ENCODE assay signal across 8 mouse cellular contexts in genomic region chr10:128743235-128743634, GRCm38 (mm10). TPM values are rescaled to one million over a fixed set of nuclear protein-coding genes. Genes with fewer than 3 reads are reported as not detected.
DNase-seq lines count a peak whose midpoint lies in the region; ATAC-seq and TF ChIP-seq lines count a peak whose summit lies in the region.

No protein-coding gene starts in this region.

- H3K36me3 ChIP-seq in kidney, adult 2 months (ENCODE audit: control insufficient read depth, insufficient read depth, low read length): no peaks in the 10 kb centered on the region
- no peaks in the 10 kb centered on the region for H3K36me3 ChIP-seq in embryonic facial prominence, embryonic 12.5 days
- H3K36me3 ChIP-seq in intestine, embryonic 14.5 days (ENCODE audit: control insufficient read depth, insufficient read depth, low read length): no peaks in the 10 kb centered on the region
- H3K36me3 ChIP-seq in midbrain, embryonic 10.5 days: no peaks in the 10 kb centered on the region

- TF ChIP-seq POLR2A in kidney, adult 2 months (IDR thresholded peaks at IDR 0.05; ENCODE audit: low read depth, low read length): no peak

- peak; percentile 7 for DNase-seq in kidney, adult 2 months
- no peak for DNase-seq in kidney, postnatal 4 days
- no peak for DNase-seq in intestine, embryonic 14.5 days (ENCODE audit: low spot score)
- no peak for DNase-seq in midbrain, embryonic 10.5 days (ENCODE audit: low spot score)
- DNase-seq in thymus, postnatal 36 days: no peak
- DNase-seq in adrenal gland, postnatal 10 days: no peak

- 3% methylated on average over 7 of the region's 7 CpGs for WGBS in kidney, adult 2 months
- 12% methylated on average over 7 of the region's 7 CpGs for WGBS in embryonic facial prominence, embryonic 12.5 days
- 6% methylated on average over 7 of the region's 7 CpGs for WGBS in intestine, embryonic 14.5 days
- 10% methylated on average over 7 of the region's 7 CpGs for WGBS in midbrain, embryonic 10.5 days

- H3K27ac ChIP-seq in kidney, adult 2 months (ENCODE audit: insufficient read depth, low read depth, low read length): peak overlapping the region; percentile 62
- H3K27ac ChIP-seq in embryonic facial prominence, embryonic 12.5 days: no peak overlapping the region
- H3K27ac ChIP-seq in intestine, embryonic 14.5 days (ENCODE audit: low read depth): no peak overlapping the region
- no peak overlapping the region for H3K27ac ChIP-seq in midbrain, embryonic 10.5 days (replicated peaks)

- peak overlapping the region; percentile 68 for H3K9ac ChIP-seq in embryonic facial prominence, embryonic 12.5 days
- H3K9ac ChIP-seq in intestine, embryonic 14.5 days (ENCODE audit: low read length): peak overlapping the region; percentile 63

- peak overlapping the region; percentile 89 for H3K4me2 ChIP-seq in embryonic facial prominence, embryonic 12.5 days (replicated peaks)
- H3K4me2 ChIP-seq in intestine, embryonic 14.5 days (ENCODE audit: low read length): peak overlapping the region; percentile 96

- no peaks in the 10 kb centered on the region for H3K27me3 ChIP-seq in kidney, adult 2 months (replicated peaks; ENCODE audit: control insufficient read depth, insufficient read depth, low read length)
- H3K27me3 ChIP-seq in embryonic facial prominence, embryonic 12.5 days: peaks cover 4% of the 10 kb centered on the region
- H3K27me3 ChIP-seq in intestine, embryonic 14.5 days (replicated peaks; ENCODE audit: control insufficient read depth, insufficient read depth, low read length): peaks cover 10% of the 10 kb centered on the region
- peaks cover 57% of the 10 kb centered on the region for H3K27me3 ChIP-seq in midbrain, embryonic 10.5 days (ENCODE audit: low read depth, poor library complexity, severe bottlenecking)

- H3K4me3 ChIP-seq in kidney, adult 2 months (ENCODE audit: insufficient read depth, low read depth, low read length): peak overlapping the region; percentile 77
- H3K4me3 ChIP-seq in embryonic facial prominence, embryonic 12.5 days: peak overlapping the region; percentile 62
- peak overlapping the region; percentile 62 for H3K4me3 ChIP-seq in intestine, embryonic 14.5 days (ENCODE audit: low read depth, low read length)
- H3K4me3 ChIP-seq in midbrain, embryonic 10.5 days: peak overlapping the region; percentile 72

- no peaks in the 10 kb centered on the region for H3K9me3 ChIP-seq in embryonic facial prominence, embryonic 12.5 days
- H3K9me3 ChIP-seq in intestine, embryonic 14.5 days (ENCODE audit: control insufficient read depth, low read length): no peaks in the 10 kb centered on the region
- no peaks in the 10 kb centered on the region for H3K9me3 ChIP-seq in midbrain, embryonic 10.5 days (replicated peaks)

- no peak for TF ChIP-seq CTCF in kidney, adult 2 months (conservative IDR thresholded peaks at IDR 0.05; ENCODE audit: insufficient read depth, insufficient read length, low read depth, low read length)

- H3K4me1 ChIP-seq in kidney, adult 2 months (ENCODE audit: control insufficient read depth, insufficient read depth, low read length): peaks cover 9% of the 10 kb centered on the region; the same call in 1 of the 2 replicates
- peaks cover 19% of the 10 kb centered on the region for H3K4me1 ChIP-seq in embryonic facial prominence, embryonic 12.5 days
- H3K4me1 ChIP-seq in intestine, embryonic 14.5 days (replicated peaks; ENCODE audit: control insufficient read depth, insufficient read depth, low read length): no peaks in the 10 kb centered on the region; the same call in none of the 2 replicates
- peaks cover 34% of the 10 kb centered on the region for H3K4me1 ChIP-seq in midbrain, embryonic 10.5 days

- ATAC-seq in embryonic facial prominence, embryonic 12.5 days (ENCODE audit: insufficient number of reproducible peaks, insufficient read depth, low FRiP score, low TSS enrichment): no peak
- ATAC-seq in intestine, embryonic 14.5 days (replicated peaks; ENCODE audit: low FRiP score, low TSS enrichment, low read depth): no peak
- ATAC-seq in erythroid progenitor cell, adult 5-6 weeks (replicated peaks; ENCODE audit: low FRiP score, poor library complexity, severe bottlenecking): no peak

RNA-seq across cellular contexts. Expression of gene Dgka, which starts 1.4 kb away (rescaled TPM):
- 17.4 and 24.5 TPM in 2 replicates for polyA plus RNA-seq in kidney, adult 2 months (2012; rRNA removed)
- polyA plus RNA-seq in embryonic facial prominence, embryonic 12.5 days (2016; fragmentation: Nextera tagmentation; extraction: Ambion mirVana): 9.3 and 10.4 TPM in 2 replicates
- polyA plus RNA-seq in intestine, embryonic 14.5 days (2014; fragmentation: Nextera tagmentation; extraction: Ambion mirVana): 5.9 and 7.7 TPM in 2 replicates
- polyA plus RNA-seq in midbrain, embryonic 10.5 days (2016; fragmentation: Nextera tagmentation; extraction: Ambion mirVana): 3.7 and 4.7 TPM in 2 replicates
- total RNA-seq in erythroid progenitor cell, adult 5-6 weeks (2015; ENCODE audit: low replicate concordance): 9.6 and 16.2 TPM in 2 replicates
- 2.5 and 9.6 TPM in 2 replicates for total RNA-seq in erythroid progenitor cell, adult 5-6 weeks (2017; ENCODE audit: low replicate concordance)
- 10 to 100 TPM; 16.2 to 17.2 TPM for total RNA-seq in adrenal gland, postnatal 10 days (2021)

RNA-seq across cellular contexts. Expression of gene Pym1, which starts 4.5 kb away (rescaled TPM):
- polyA plus RNA-seq in kidney, adult 2 months (2012; rRNA removed): 17.6 and 20.0 TPM in 2 replicates
- polyA plus RNA-seq in embryonic facial prominence, embryonic 12.5 days (2016; fragmentation: Nextera tagmentation; extraction: Ambion mirVana): 48.9 and 53.1 TPM in 2 replicates
- 34.2 and 38.5 TPM in 2 replicates for polyA plus RNA-seq in intestine, embryonic 14.5 days (2014; fragmentation: Nextera tagmentation; extraction: Ambion mirVana)
- polyA plus RNA-seq in midbrain, embryonic 10.5 days (2016; fragmentation: Nextera tagmentation; extraction: Ambion mirVana): 56.6 and 59.1 TPM in 2 replicates
- total RNA-seq in erythroid progenitor cell, adult 5-6 weeks (2015; ENCODE audit: low replicate concordance): 13.8 and 19.5 TPM in 2 replicates
- 15.5 and 19.7 TPM in 2 replicates for total RNA-seq in erythroid progenitor cell, adult 5-6 weeks (2017; ENCODE audit: low replicate concordance)
- 10 to 100 TPM; 24.3 to 26.3 TPM for total RNA-seq in adrenal gland, postnatal 10 days (2021)

RNA-seq across cellular contexts. Expression of gene Cdk2, which starts 38.4 kb away (rescaled TPM):
- polyA plus RNA-seq in kidney, adult 2 months (2012; rRNA removed): 12.4 and 12.7 TPM in 2 replicates
- 134 and 143 TPM in 2 replicates for polyA plus RNA-seq in embryonic facial prominence, embryonic 12.5 days (2016; fragmentation: Nextera tagmentation; extraction: Ambion mirVana)
- polyA plus RNA-seq in intestine, embryonic 14.5 days (2014; fragmentation: Nextera tagmentation; extraction: Ambion mirVana): 89.0 and 93.2 TPM in 2 replicates
- 107 and 110 TPM in 2 replicates for polyA plus RNA-seq in midbrain, embryonic 10.5 days (2016; fragmentation: Nextera tagmentation; extraction: Ambion mirVana)
- 111 and 124 TPM in 2 replicates for total RNA-seq in erythroid progenitor cell, adult 5-6 weeks (2015; ENCODE audit: low replicate concordance)
- total RNA-seq in erythroid progenitor cell, adult 5-6 weeks (2017; ENCODE audit: low replicate concordance): 62.0 and 73.5 TPM in 2 replicates
- 10 to 100 TPM; 33.2 to 38.6 TPM for total RNA-seq in adrenal gland, postnatal 10 days (2021)

RNA-seq across cellular contexts. Expression of gene Pmel, which starts 39.2 kb away (rescaled TPM):
- 0.61 and 1.0 TPM in 2 replicates for polyA plus RNA-seq in kidney, adult 2 months (2012; rRNA removed)
- 26.3 and 48.0 TPM in 2 replicates for polyA plus RNA-seq in embryonic facial prominence, embryonic 12.5 days (2016; fragmentation: Nextera tagmentation; extraction: Ambion mirVana)
- polyA plus RNA-seq in intestine, embryonic 14.5 days (2014; fragmentation: Nextera tagmentation; extraction: Ambion mirVana): 1.2 TPM in 2 replicates
- 3.9 and 6.7 TPM in 2 replicates for polyA plus RNA-seq in midbrain, embryonic 10.5 days (2016; fragmentation: Nextera tagmentation; extraction: Ambion mirVana)
- total RNA-seq in erythroid progenitor cell, adult 5-6 weeks (2015; ENCODE audit: low replicate concordance): not detected in 2 replicates
- 0.39 TPM in 1 of 2 replicates, not detected in the other for total RNA-seq in erythroid progenitor cell, adult 5-6 weeks (2017; ENCODE audit: low replicate concordance)
- 1 to 10 TPM; 2.1 to 2.7 TPM for total RNA-seq in adrenal gland, postnatal 10 days (2021)

RNA-seq across cellular contexts. Expression of gene Rab5b, which starts 47.2 kb away (rescaled TPM):
- 101 and 111 TPM in 2 replicates for polyA plus RNA-seq in kidney, adult 2 months (2012; rRNA removed)
- 80.0 and 85.6 TPM in 2 replicates for polyA plus RNA-seq in embryonic facial prominence, embryonic 12.5 days (2016; fragmentation: Nextera tagmentation; extraction: Ambion mirVana)
- 59.4 and 64.4 TPM in 2 replicates for polyA plus RNA-seq in intestine, embryonic 14.5 days (2014; fragmentation: Nextera tagmentation; extraction: Ambion mirVana)
- 73.3 and 86.3 TPM in 2 replicates for polyA plus RNA-seq in midbrain, embryonic 10.5 days (2016; fragmentation: Nextera tagmentation; extraction: Ambion mirVana)
- 30.6 and 54.1 TPM in 2 replicates for total RNA-seq in erythroid progenitor cell, adult 5-6 weeks (2015; ENCODE audit: low replicate concordance)
- 37.7 and 46.8 TPM in 2 replicates for total RNA-seq in erythroid progenitor cell, adult 5-6 weeks (2017; ENCODE audit: low replicate concordance)
- 10 to 100 TPM; 91.4 to 96.1 TPM for total RNA-seq in adrenal gland, postnatal 10 days (2021)
